Mouse (Mus musculus): ENCODE measurements around the gene Asic2.

- TF ChIP-seq CTCF (conservative IDR thresholded peaks at IDR 0.05; ENCODE audit: low read length) (no peak), POU5F1 (IDR thresholded peaks at IDR 0.05; ENCODE audit: borderline replicate concordance, low read length) (no peak), NANOG (IDR thresholded peaks at IDR 0.05; ENCODE audit: borderline replicate concordance, low read length) (no peak)
These were observed 594.1 kb downstream of the Asic2 start for GRCm38 (mm10) chr11:81374003-81374710.

All from E14TG2a.4 (cell line).